8 mouse cellular contexts compared by ENCODE assay signal in the genomic region with DNA sequence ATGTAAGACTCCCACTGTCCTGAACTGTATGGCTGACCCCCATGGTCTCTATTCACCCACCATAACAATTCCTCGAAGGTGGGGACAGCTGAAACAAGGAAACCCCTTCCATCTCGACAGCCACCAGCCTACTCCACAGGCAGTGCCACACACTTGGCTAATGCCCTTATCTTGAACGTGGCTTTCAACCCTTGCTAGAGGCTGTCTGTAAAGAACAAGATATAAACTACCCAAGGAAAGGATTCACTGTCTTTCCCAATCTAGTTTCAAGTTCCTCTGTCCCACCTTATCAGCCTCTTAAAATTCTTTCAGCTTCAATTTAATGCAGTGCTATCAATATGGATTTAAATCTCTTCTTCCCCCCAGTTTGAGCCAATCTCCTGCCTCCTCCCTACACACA. TPM values are rescaled to one million over a fixed set of nuclear protein-coding genes. Genes with fewer than 3 reads are reported as not detected.
DNase-seq lines count a peak whose midpoint lies in the region; ATAC-seq and TF ChIP-seq lines count a peak whose summit lies in the region.

No protein-coding gene starts in this region.

- H3K4me1 ChIP-seq in heart, embryonic 11.5 days (ENCODE audit: control insufficient read depth, insufficient read depth, low read length), result peaks cover 20% of the 10 kb centered on the region
- peaks cover 5 to 32% of the 10 kb centered on the region in 2 experiments for H3K4me1 ChIP-seq in MEL (ENCODE audit: control insufficient read depth in 1 of 2, insufficient read depth in 2 of 2, low read length in 2 of 2)
- H3K4me1 ChIP-seq in hindbrain, embryonic 12.5 days, result peaks cover 21% of the 10 kb centered on the region
- peaks cover 6% of the 10 kb centered on the region for H3K4me1 ChIP-seq in midbrain, embryonic 11.5 days (ENCODE audit: control insufficient read depth, insufficient read depth, low read length)

- WGBS in heart, embryonic 11.5 days (ENCODE audit: insufficient replicate concordance), result 22% methylated on average over 3 of the region's 3 CpGs
- 54% methylated on average over 3 of the region's 3 CpGs for WGBS in hindbrain, embryonic 12.5 days
- 49% methylated on average over 3 of the region's 3 CpGs for WGBS in midbrain, embryonic 11.5 days

- TF ChIP-seq EP300 in MEL (IDR thresholded peaks at IDR 0.05; ENCODE audit: low read depth in 1 of 2, low read length in 2 of 2), result peak; percentile 48 to 62; a peak in 2 of 4 replicates

- H3K9me3 ChIP-seq in heart, embryonic 11.5 days (replicated peaks; ENCODE audit: control insufficient read depth, low read length), result no peaks in the 10 kb centered on the region
- H3K9me3 ChIP-seq in MEL (replicated peaks; ENCODE audit: insufficient read depth, low read length), result no peaks in the 10 kb centered on the region
- H3K9me3 ChIP-seq in hindbrain, embryonic 12.5 days (replicated peaks), result no peaks in the 10 kb centered on the region
- H3K9me3 ChIP-seq in midbrain, embryonic 11.5 days (ENCODE audit: control insufficient read depth, low read length), result no peaks in the 10 kb centered on the region

- no peak for DNase-seq in heart, postnatal 25 days (ENCODE audit: low spot score)
- peak; percentile 57 for DNase-seq in MEL (ENCODE audit: low read depth, low spot score)
- no peak for DNase-seq in midbrain, embryonic 11.5 days (ENCODE audit: low spot score, missing footprints)
- DNase-seq in cerebellum, postnatal 25 days, result no peak
- no peak for DNase-seq in urinary bladder, postnatal 25 days (ENCODE audit: low spot score)
- DNase-seq in kidney, postnatal 14 days, result no peak

- no peaks in the 10 kb centered on the region for H3K27me3 ChIP-seq in heart, embryonic 11.5 days (ENCODE audit: control insufficient read depth, insufficient read depth, low read length)
- no peaks in the 10 kb centered on the region for H3K27me3 ChIP-seq in MEL (ENCODE audit: control insufficient read depth in 1 of 2, insufficient read depth in 2 of 2, low read length in 2 of 2)
- 0 out of 2 replicates have a peak, but pooled peaks cover 10% of the 10 kb centered on the region for H3K27me3 ChIP-seq in hindbrain, embryonic 12.5 days
- no peaks in the 10 kb centered on the region for H3K27me3 ChIP-seq in midbrain, embryonic 11.5 days (ENCODE audit: control insufficient read depth, insufficient read depth, low read length)

- H3K36me3 ChIP-seq in heart, embryonic 11.5 days (ENCODE audit: control insufficient read depth, insufficient read depth, low read length), result no peaks in the 10 kb centered on the region
- H3K36me3 ChIP-seq in MEL (ENCODE audit: control insufficient read depth in 1 of 2, insufficient read depth in 2 of 2, low read length in 2 of 2), result peaks cover 0 to 22% of the 10 kb centered on the region in 2 experiments; a peak in 2 of 4 replicates
- no peaks in the 10 kb centered on the region; the same call in 1 of the 2 replicates for H3K36me3 ChIP-seq in hindbrain, embryonic 12.5 days
- no peaks in the 10 kb centered on the region for H3K36me3 ChIP-seq in midbrain, embryonic 11.5 days (ENCODE audit: control insufficient read depth, insufficient read depth, low read length)

- peak overlapping the region; percentile 65 for H3K27ac ChIP-seq in heart, embryonic 11.5 days (ENCODE audit: low read depth, low read length)
- peak overlapping the region; percentile 65; the same call in 1 of the 2 replicates for H3K27ac ChIP-seq in MEL (ENCODE audit: control insufficient read depth, low read depth, low read length)
- H3K27ac ChIP-seq in hindbrain, embryonic 12.5 days, result 0 out of 2 replicates have a peak overlapping the region, but pooled peaks have one; percentile 30
- no peak overlapping the region for H3K27ac ChIP-seq in midbrain, embryonic 11.5 days (ENCODE audit: low read depth, low read length)

- peak overlapping the region; percentile 64 for H3K4me2 ChIP-seq in heart, embryonic 11.5 days
- peak overlapping the region; percentile 89 for H3K4me2 ChIP-seq in hindbrain, embryonic 12.5 days (replicated peaks)
- H3K4me2 ChIP-seq in midbrain, embryonic 11.5 days, result peak overlapping the region; percentile 77

- H3K9ac ChIP-seq in heart, embryonic 11.5 days (ENCODE audit: low read depth, low read length), result peak overlapping the region; percentile 75
- peak overlapping the region; percentile 51 for H3K9ac ChIP-seq in MEL (ENCODE audit: control insufficient read depth, low read depth, low read length, poor library complexity, severe bottlenecking)
- peak overlapping the region; percentile 54 for H3K9ac ChIP-seq in hindbrain, embryonic 12.5 days
- H3K9ac ChIP-seq in midbrain, embryonic 11.5 days (ENCODE audit: low read length), result peak overlapping the region; percentile 43

- no peak for TF ChIP-seq CTCF in MEL (IDR thresholded peaks at IDR 0.05 in 2 of 3, conservative IDR thresholded peaks at IDR 0.05 in 1 of 3; ENCODE audit: control insufficient read depth in 1 of 3, insufficient read depth in 1 of 3, low read depth in 2 of 3, low read length in 3 of 3, poor library complexity in 1 of 3, severe bottlenecking in 1 of 3)

- no peak for TF ChIP-seq POLR2A in MEL (IDR thresholded peaks at IDR 0.05; ENCODE audit: control insufficient read depth in 1 of 2, insufficient read depth in 1 of 2, low read depth in 1 of 2, low read length in 2 of 2, poor library complexity in 1 of 2)

- ATAC-seq in heart, embryonic 11.5 days (replicated peaks; ENCODE audit: insufficient number of reproducible peaks, low FRiP score, low TSS enrichment), result no peak
- ATAC-seq in hindbrain, embryonic 12.5 days (ENCODE audit: low FRiP score), result no peak
- ATAC-seq in midbrain, embryonic 11.5 days (ENCODE audit: low FRiP score), result no peak

- intact Hi-C loops in heart, postnatal 25 days (cut with DNase I), result loop anchor here (1.0 kb wide), 1 partner anchor 20 kb away; no protein-coding TSS in a partner anchor

- peak overlapping the region; percentile 64 for H3K4me3 ChIP-seq in heart, embryonic 11.5 days (ENCODE audit: low read depth, low read length)
- peak overlapping the region; percentile 66 to 91 for H3K4me3 ChIP-seq in MEL (ENCODE audit: control insufficient read depth in 1 of 2, insufficient read depth in 1 of 2, low read depth in 2 of 2, low read length in 2 of 2)
- peak overlapping the region; percentile 55 for H3K4me3 ChIP-seq in hindbrain, embryonic 12.5 days
- H3K4me3 ChIP-seq in midbrain, embryonic 11.5 days (ENCODE audit: low read depth, low read length), result peak overlapping the region; percentile 44

- TF ChIP-seq RAD21 in MEL (IDR thresholded peaks at IDR 0.05; ENCODE audit: low read depth, low read length), result no peak

- peaks cover 2% of the 10 kb centered on the region; the same call in 1 of the 2 replicates for H3K79me2 ChIP-seq in MEL (ENCODE audit: control insufficient read depth, insufficient read depth, low read length, poor library complexity)

TF ChIP-seq in MEL, 35 proteins besides CTCF, POLR2A, EP300 and RAD21 (continues in another document):
- no peak for TF ChIP-seq NRF1 (IDR thresholded peaks at IDR 0.05; ENCODE audit: insufficient read depth, low read depth, low read length, poor library complexity, severe bottlenecking)
- peak; percentile 63 for TF ChIP-seq GATA1 (IDR thresholded peaks at IDR 0.05; ENCODE audit: low read depth, low read length)

RNA-seq across cellular contexts. Expression of a gene that starts 0.6 kb away (rescaled TPM):
- 110 and 113 TPM in 2 replicates for polyA plus RNA-seq in heart, embryonic 11.5 days (2014; fragmentation: Nextera tagmentation; extraction: Ambion mirVana)
- 100 to 1,000 TPM; 101 to 104 TPM for total RNA-seq in heart, postnatal 25 days (2021)
- 14.5 and 14.7 TPM in 2 replicates for total RNA-seq in MEL (2012; rRNA removed)
- polyA plus RNA-seq in MEL (2012; ENCODE audit: insufficient read depth in 1 of 2, insufficient read length in 2 of 2, low read depth in 1 of 2, low replicate concordance in 2 of 2, missing spikeins in 1 of 2), result 10 to 100 TPM in 1 of 2 experiments, not detected in 1; 42.1 TPM
- 96.9 and 101 TPM in 2 replicates for polyA plus RNA-seq in hindbrain, embryonic 12.5 days (2016; fragmentation: Nextera tagmentation; extraction: Ambion mirVana)
- 36.8 and 39.3 TPM in 2 replicates for polyA plus RNA-seq in midbrain, embryonic 11.5 days (2014; fragmentation: Nextera tagmentation; extraction: Ambion mirVana)

RNA-seq across cellular contexts. Expression of a gene that starts 17.9 kb away (rescaled TPM):
- 3.1 and 5.1 TPM in 2 replicates for polyA plus RNA-seq in heart, embryonic 11.5 days (2014; fragmentation: Nextera tagmentation; extraction: Ambion mirVana)
- total RNA-seq in heart, postnatal 25 days (2021), result 1 to 10 TPM; 5.8 to 6.5 TPM
- 1.8 and 2.0 TPM in 2 replicates for total RNA-seq in MEL (2012; rRNA removed)
- 1 to 10 TPM in 1 of 2 experiments, not detected in 1; 8.8 TPM for polyA plus RNA-seq in MEL (2012; ENCODE audit: insufficient read depth in 1 of 2, insufficient read length in 2 of 2, low read depth in 1 of 2, low replicate concordance in 2 of 2, missing spikeins in 1 of 2)
- polyA plus RNA-seq in hindbrain, embryonic 12.5 days (2016; fragmentation: Nextera tagmentation; extraction: Ambion mirVana), result 21.5 and 22.8 TPM in 2 replicates
- 7.2 and 10.6 TPM in 2 replicates for polyA plus RNA-seq in midbrain, embryonic 11.5 days (2014; fragmentation: Nextera tagmentation; extraction: Ambion mirVana)

RNA-seq across cellular contexts. Expression of a gene that starts 21.8 kb away (rescaled TPM):
- 274 and 281 TPM in 2 replicates for polyA plus RNA-seq in heart, embryonic 11.5 days (2014; fragmentation: Nextera tagmentation; extraction: Ambion mirVana)
- total RNA-seq in heart, postnatal 25 days (2021), result 100 to 1,000 TPM; 163 to 175 TPM
- 174 and 183 TPM in 2 replicates for total RNA-seq in MEL (2012; rRNA removed)
- 100 to 1,000 TPM in 1 of 2 experiments, not detected in 1; 325 TPM for polyA plus RNA-seq in MEL (2012; ENCODE audit: insufficient read depth in 1 of 2, insufficient read length in 2 of 2, low read depth in 1 of 2, low replicate concordance in 2 of 2, missing spikeins in 1 of 2)
- 148 and 157 TPM in 2 replicates for polyA plus RNA-seq in hindbrain, embryonic 12.5 days (2016; fragmentation: Nextera tagmentation; extraction: Ambion mirVana)
- polyA plus RNA-seq in midbrain, embryonic 11.5 days (2014; fragmentation: Nextera tagmentation; extraction: Ambion mirVana), result 167 and 193 TPM in 2 replicates

RNA-seq across cellular contexts. Expression of a gene that starts 36.3 kb away (rescaled TPM):
- polyA plus RNA-seq in heart, embryonic 11.5 days (2014; fragmentation: Nextera tagmentation; extraction: Ambion mirVana), result 1.3 TPM in 2 replicates
- total RNA-seq in heart, postnatal 25 days (2021), result not detected
- 0.39 and 0.42 TPM in 2 replicates for total RNA-seq in MEL (2012; rRNA removed)
- 1 to 10 TPM in 1 of 2 experiments, not detected in 1; 2.1 TPM for polyA plus RNA-seq in MEL (2012; ENCODE audit: insufficient read depth in 1 of 2, insufficient read length in 2 of 2, low read depth in 1 of 2, low replicate concordance in 2 of 2, missing spikeins in 1 of 2)
- polyA plus RNA-seq in hindbrain, embryonic 12.5 days (2016; fragmentation: Nextera tagmentation; extraction: Ambion mirVana), result 125 and 140 TPM in 2 replicates
- 42.0 and 43.0 TPM in 2 replicates for polyA plus RNA-seq in midbrain, embryonic 11.5 days (2014; fragmentation: Nextera tagmentation; extraction: Ambion mirVana)

RNA-seq across cellular contexts. Expression of a gene that starts 40.4 kb away (rescaled TPM):
- 8.5 and 15.8 TPM in 2 replicates for polyA plus RNA-seq in heart, embryonic 11.5 days (2014; fragmentation: Nextera tagmentation; extraction: Ambion mirVana)
- total RNA-seq in heart, postnatal 25 days (2021), result 1 to 10 TPM; 3.5 to 4.5 TPM
- total RNA-seq in MEL (2012; rRNA removed), result 8.3 and 10.7 TPM in 2 replicates
- polyA plus RNA-seq in MEL (2012; ENCODE audit: insufficient read depth in 1 of 2, insufficient read length in 2 of 2, low read depth in 1 of 2, low replicate concordance in 2 of 2, missing spikeins in 1 of 2), result 10 to 100 TPM in 1 of 2 experiments, not detected in 1; 55.7 TPM
- polyA plus RNA-seq in hindbrain, embryonic 12.5 days (2016; fragmentation: Nextera tagmentation; extraction: Ambion mirVana), result 7.1 and 8.5 TPM in 2 replicates
- 4.5 and 5.2 TPM in 2 replicates for polyA plus RNA-seq in midbrain, embryonic 11.5 days (2014; fragmentation: Nextera tagmentation; extraction: Ambion mirVana)
